Mouse (Mus musculus) MEL (cell line): ENCODE results near the gene Gm10309. TPM values are rescaled to one million over a fixed set of nuclear protein-coding genes. Genes with fewer than 3 reads are reported as not detected.
A peak's percentile ranks its signal among the peaks of the same experiment; 100 is the strongest.

Source experiments
- DNase-seq: peaks from one replicate; pipeline ENCODE4 v3.0.0; 2011; ENCODE audit warnings: low read depth, low spot score
- H3K27ac ChIP-seq: 2 replicates; pipeline ENCODE4 v1.5.1; 2012; ENCODE audit warnings: low read depth, mild to moderate bottlenecking, control low read depth, low read length, moderate library complexity; ENCODE audit not compliant: control insufficient read depth
- H3K27me3 ChIP-seq, 2 experiments: fragments of 150-350 bp in 1 of 2; sonication (generic) in 1 of 2; 2 replicates each; pipeline ENCODE4 v1.6.1; 2012; ENCODE audit warnings: low read length in 2 of 2, mild to moderate bottlenecking in 2 of 2, improper control_type of control experiment in 1 of 2, moderate library complexity in 1 of 2; ENCODE audit not compliant: insufficient read depth in 2 of 2, control insufficient read depth in 1 of 2
- H3K36me3 ChIP-seq, 2 experiments: 2 replicates each; pipeline ENCODE4 v1.6.1; 2012 to 2014; ENCODE audit warnings: low read length in 2 of 2, improper control_type of control experiment in 1 of 2, inconsistent platforms in 1 of 2, mild to moderate bottlenecking in 1 of 2; ENCODE audit not compliant: insufficient read depth in 2 of 2, control insufficient read depth in 1 of 2
- H3K4me1 ChIP-seq, 2 experiments: fragments of 150-350 bp in 1 of 2; sonication (generic) in 1 of 2; 2 replicates each; pipeline ENCODE4 v1.6.1; 2012; ENCODE audit warnings: low read length in 2 of 2, improper control_type of control experiment in 1 of 2, mild to moderate bottlenecking in 1 of 2; ENCODE audit not compliant: insufficient read depth in 2 of 2, control insufficient read depth in 1 of 2
- H3K4me3 ChIP-seq, 2 experiments: fragments of 150-350 bp in 1 of 2; sonication (generic) in 1 of 2; 2 replicates each; pipeline ENCODE4 v1.5.1; 2012; ENCODE audit warnings: low read depth in 2 of 2, low read length in 2 of 2, mild to moderate bottlenecking in 2 of 2, moderate library complexity in 2 of 2, control low read depth in 1 of 2, improper control_type of control experiment in 1 of 2; ENCODE audit not compliant: control insufficient read depth in 1 of 2, insufficient read depth in 1 of 2
- H3K79me2 ChIP-seq: 2 replicates; pipeline ENCODE4 v1.6.1; 2012; ENCODE audit warnings: mild to moderate bottlenecking, low read length, moderate library complexity; ENCODE audit not compliant: control insufficient read depth, poor library complexity, insufficient read depth
- H3K9ac ChIP-seq: 2 replicates; pipeline ENCODE4 v1.6.1; 2012; ENCODE audit warnings: low read depth, mild to moderate bottlenecking, control low read depth, low read length, moderate library complexity; ENCODE audit not compliant: control insufficient read depth, poor library complexity, severe bottlenecking
- H3K9me3 ChIP-seq: fragments of 150-350 bp; sonication (generic); replicated peaks from 2 replicates; pipeline ENCODE4 v1.6.1; 2012; ENCODE audit warnings: mild to moderate bottlenecking, low read length, improper control_type of control experiment, moderate library complexity; ENCODE audit not compliant: insufficient read depth
- BHLHE40 ChIP-seq: IDR thresholded peaks from 2 replicates; pipeline ENCODE4 v1.6.1; 2012; ENCODE audit warnings: low read depth, mild to moderate bottlenecking, inconsistent platforms, low read length, improper control_type of control experiment, borderline replicate concordance
- ELF1 ChIP-seq: IDR thresholded peaks from 2 replicates; pipeline ENCODE4 v1.6.1; 2014; ENCODE audit warnings: low read depth, mild to moderate bottlenecking, inconsistent platforms, low read length, improper control_type of control experiment, moderate library complexity
- EP300 ChIP-seq, 2 experiments: IDR thresholded peaks; 2 replicates each; pipeline ENCODE4 v1.6.1; 2011; ENCODE audit warnings: improper control_type of control experiment in 2 of 2, low read length in 2 of 2, low read depth in 1 of 2, mild to moderate bottlenecking in 1 of 2
- ETS1 ChIP-seq: IDR thresholded peaks from 2 replicates; pipeline ENCODE4 v1.6.1; 2012; ENCODE audit warnings: low read depth, mild to moderate bottlenecking, inconsistent platforms, low read length, improper control_type of control experiment, moderate library complexity
- GATA1 ChIP-seq: IDR thresholded peaks from 2 replicates; pipeline ENCODE4 v1.6.1; 2011; ENCODE audit warnings: low read depth, low read length, improper control_type of control experiment
- HCFC1 ChIP-seq: IDR thresholded peaks from 2 replicates; pipeline ENCODE4 v1.6.1; 2012; ENCODE audit warnings: low read depth, mild to moderate bottlenecking, inconsistent platforms, low read length, improper control_type of control experiment, moderate library complexity
- KAT2A ChIP-seq: conservative IDR thresholded peaks from 2 replicates; pipeline ENCODE4 v1.6.1; 2012; ENCODE audit warnings: low read depth, low read length, improper control_type of control experiment, inconsistent platforms
- MAX ChIP-seq: IDR thresholded peaks from 2 replicates; pipeline ENCODE4 v1.6.1; 2011; ENCODE audit warnings: low read length, improper control_type of control experiment
- MEF2A ChIP-seq: IDR thresholded peaks from 2 replicates; pipeline ENCODE4 v1.6.1; 2014; ENCODE audit warnings: low read depth, mild to moderate bottlenecking, inconsistent platforms, low read length, improper control_type of control experiment; ENCODE audit not compliant: poor library complexity, insufficient replicate concordance, severe bottlenecking; ENCODE audit errors: extremely low read depth
- MXI1 ChIP-seq: IDR thresholded peaks from 2 replicates; pipeline ENCODE4 v1.6.1; 2011; ENCODE audit warnings: mild to moderate bottlenecking, low read depth, low read length, improper control_type of control experiment
- MYB ChIP-seq: IDR thresholded peaks from 2 replicates; pipeline ENCODE4 v1.6.1; 2011; ENCODE audit warnings: mild to moderate bottlenecking, low read depth, low read length, improper control_type of control experiment
- MYC ChIP-seq: IDR thresholded peaks from 2 replicates; pipeline ENCODE4 v1.6.1; 2011; ENCODE audit warnings: low read depth, mild to moderate bottlenecking, low read length, improper control_type of control experiment, moderate library complexity
- POLR2A ChIP-seq, 2 experiments: IDR thresholded peaks; 2 replicates each; pipeline ENCODE4 v1.6.1; 2011 to 2012; ENCODE audit warnings: low read length in 2 of 2, mild to moderate bottlenecking in 2 of 2, control low read depth in 1 of 2, improper control_type of control experiment in 1 of 2, low read depth in 1 of 2, moderate library complexity in 1 of 2; ENCODE audit not compliant: control insufficient read depth in 1 of 2, insufficient read depth in 1 of 2, poor library complexity in 1 of 2
- RAD21 ChIP-seq: IDR thresholded peaks from 2 replicates; pipeline ENCODE4 v1.6.1; 2011; ENCODE audit warnings: mild to moderate bottlenecking, low read depth, low read length, improper control_type of control experiment
- RCOR1 ChIP-seq: IDR thresholded peaks from 2 replicates; pipeline ENCODE4 v1.6.1; 2012; ENCODE audit warnings: low read depth, mild to moderate bottlenecking, inconsistent platforms, low read length, improper control_type of control experiment
- SIN3A ChIP-seq: IDR thresholded peaks from 2 replicates; pipeline ENCODE4 v1.6.1; 2012; ENCODE audit warnings: low read length, improper control_type of control experiment, inconsistent platforms
- TCF12 ChIP-seq: IDR thresholded peaks from 2 replicates; pipeline ENCODE4 v1.6.1; 2014; ENCODE audit warnings: low read depth, mild to moderate bottlenecking, inconsistent platforms, low read length, improper control_type of control experiment, moderate library complexity
- USF1 ChIP-seq: IDR thresholded peaks from 2 replicates; pipeline ENCODE4 v1.6.1; 2014; ENCODE audit warnings: low read depth, mild to moderate bottlenecking, inconsistent platforms, low read length, improper control_type of control experiment, moderate library complexity
- ZC3H11A ChIP-seq: IDR thresholded peaks from 2 replicates; pipeline ENCODE4 v1.6.1; 2012; ENCODE audit warnings: low read depth, mild to moderate bottlenecking, inconsistent platforms, low read length, improper control_type of control experiment
- ZMIZ1 ChIP-seq: IDR thresholded peaks from 2 replicates; pipeline ENCODE4 v1.6.1; 2012; ENCODE audit warnings: low read depth, mild to moderate bottlenecking, inconsistent platforms, low read length, improper control_type of control experiment, moderate library complexity
- polyA plus RNA-seq, 2 experiments: library from polyadenylated mRNA; stranded (reverse) in 1 of 2; unstranded in 1 of 2; fragments of >175 nt in 1 of 2; fragments of >200 nt in 1 of 2; gene quantifications; 2 replicates each; pipeline versions ENCODE4 v1.2.1 to v1.2.4; 2012; ENCODE audit warnings: low replicate concordance in 2 of 2, low read depth in 1 of 2; ENCODE audit not compliant: insufficient read length in 2 of 2, insufficient read depth in 1 of 2, missing spikeins in 1 of 2
- total RNA-seq: library from RNA; depleted of rRNA; stranded (reverse); fragments of 300-350 nt; gene quantifications from 2 replicates; pipeline ENCODE4 v1.2.3, GENCODE M21; 2012

The Gm10309 gene
- total and polyA plus RNA-seq, 3 experiments: 0.06 TPM; not detected in 2

DNA sequence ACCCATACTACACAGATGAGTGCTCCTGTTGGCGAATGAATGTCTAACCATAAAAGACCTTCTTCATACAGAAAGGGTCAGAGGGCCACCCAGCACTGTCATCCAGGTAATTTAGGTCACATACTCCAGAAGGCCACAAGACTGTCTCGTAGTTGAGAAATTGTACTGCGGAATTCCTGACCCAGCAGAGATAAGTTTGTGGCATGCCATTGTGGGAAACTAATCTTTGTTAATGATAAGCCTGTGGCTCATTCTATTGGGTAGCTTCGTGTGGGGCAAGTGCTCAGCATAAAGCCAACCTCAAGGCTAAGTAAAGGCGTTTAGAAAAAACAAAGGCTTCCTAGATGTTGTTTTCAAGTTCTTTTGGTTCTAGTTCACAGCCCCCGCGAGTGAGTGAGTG, 12.7 kb downstream of the Gm10309 start (continued):
- TF ChIP-seq ETS1 (peak; percentile 85), MXI1 (peak; percentile 57; the same call in 1 of the 2 replicates), HCFC1 (peak; percentile 38; the same call in 1 of the 2 replicates), MAX (peak; percentile 75), GATA1 (peak; percentile 98), MYC (peak; percentile 72; the same call in 1 of the 2 replicates), RCOR1 (peak; percentile 95), MYB (peak; percentile 26; the same call in 1 of the 2 replicates), RAD21 (no peak), POLR2A (IDR thresholded peaks at IDR 0.05; ENCODE audit: control insufficient read depth in 1 of 2, insufficient read depth in 1 of 2, low read depth in 1 of 2, low read length in 2 of 2, poor library complexity in 1 of 2) (0 out of 4 replicates have a peak, but pooled peaks of 1 of the 2 experiments have one; percentile 30), BHLHE40 (peak; percentile 78), KAT2A (no peak; the same call in 1 of the 2 replicates), SIN3A (peak; percentile 91)

- Histone ChIP-seq H3K27ac (no peak overlapping the region), H3K9ac (no peak overlapping the region), H3K27me3 (no peaks in the 10 kb centered on the region), H3K36me3 (peaks cover 0 to 66% of the 10 kb centered on the region in 2 experiments; a peak in 2 of 4 replicates), H3K79me2 (no peaks in the 10 kb centered on the region)
- DNase-seq: peak; percentile 41
- TF ChIP-seq MEF2A (no peak), EP300 (IDR thresholded peaks at IDR 0.05; ENCODE audit: low read depth in 1 of 2, low read length in 2 of 2) (peak in 1 of 2 experiments; percentile 45; a peak in 2 of 4 replicates), GATA1 (peak; percentile 93)
- TF ChIP-seq, all 39 proteins: peak for 2
- Histone ChIP-seq H3K4me3 (no peak overlapping the region), H3K9me3 (no peaks in the 10 kb centered on the region), H3K4me1 (peaks cover 54 to 75% of the 10 kb centered on the region in 2 experiments)
These were observed 15.2 kb downstream of the Gm10309 start for GRCm38 (mm10) chr17:86489827-86490226.

DNA sequence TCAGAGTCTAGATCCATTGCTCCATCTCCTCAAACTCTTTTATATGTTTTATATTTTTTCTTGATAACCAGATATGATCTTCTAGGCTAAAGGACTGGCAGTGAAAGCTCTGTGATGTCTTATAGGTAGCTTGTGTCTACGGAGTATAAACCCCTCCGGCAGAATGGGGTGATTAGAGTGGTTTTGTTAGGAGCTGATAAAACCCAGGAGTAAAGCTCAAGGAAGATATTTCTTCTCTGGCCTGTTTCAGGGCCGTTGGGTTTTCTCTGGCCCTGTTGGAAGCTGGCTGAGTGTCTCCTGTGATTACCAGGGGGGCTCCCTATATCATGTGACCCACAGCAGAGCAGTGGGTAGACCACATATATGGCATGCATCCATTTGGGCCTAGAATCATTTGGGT, 17.6 kb downstream of the Gm10309 start:
- peaks cover 0 to 47% of the 10 kb centered on the region in 2 experiments; a peak in 2 of 4 replicates for H3K36me3 ChIP-seq
- H3K4me3 ChIP-seq: no peak overlapping the region
- TF ChIP-seq TCF12 (peak; percentile 59), USF1 (peak; percentile 76), RCOR1 (peak; percentile 56), MYC (no peak), GATA1 (peak; percentile 68), ETS1 (0 out of 2 replicates have a peak, but pooled peaks have one; percentile 12), ZMIZ1 (no peak), ELF1 (no peak), EP300 (IDR thresholded peaks at IDR 0.05; ENCODE audit: low read depth in 1 of 2, low read length in 2 of 2) (peak; percentile 66 to 67), HCFC1 (0 out of 2 replicates have a peak, but pooled peaks have one; percentile 5), ZC3H11A (0 out of 2 replicates have a peak, but pooled peaks have one; percentile 7)
- DNase-seq: peak; percentile 47
- no peaks in the 10 kb centered on the region for H3K79me2 ChIP-seq
- H3K27me3 ChIP-seq: no peaks in the 10 kb centered on the region
- peaks cover 39 to 57% of the 10 kb centered on the region in 2 experiments for H3K4me1 ChIP-seq
- no peaks in the 10 kb centered on the region for H3K9me3 ChIP-seq
- no peak overlapping the region for H3K9ac ChIP-seq
- peak overlapping the region; percentile 30 for H3K27ac ChIP-seq
